ENCODE assay signal across 8 mouse cellular contexts in the genomic region with DNA sequence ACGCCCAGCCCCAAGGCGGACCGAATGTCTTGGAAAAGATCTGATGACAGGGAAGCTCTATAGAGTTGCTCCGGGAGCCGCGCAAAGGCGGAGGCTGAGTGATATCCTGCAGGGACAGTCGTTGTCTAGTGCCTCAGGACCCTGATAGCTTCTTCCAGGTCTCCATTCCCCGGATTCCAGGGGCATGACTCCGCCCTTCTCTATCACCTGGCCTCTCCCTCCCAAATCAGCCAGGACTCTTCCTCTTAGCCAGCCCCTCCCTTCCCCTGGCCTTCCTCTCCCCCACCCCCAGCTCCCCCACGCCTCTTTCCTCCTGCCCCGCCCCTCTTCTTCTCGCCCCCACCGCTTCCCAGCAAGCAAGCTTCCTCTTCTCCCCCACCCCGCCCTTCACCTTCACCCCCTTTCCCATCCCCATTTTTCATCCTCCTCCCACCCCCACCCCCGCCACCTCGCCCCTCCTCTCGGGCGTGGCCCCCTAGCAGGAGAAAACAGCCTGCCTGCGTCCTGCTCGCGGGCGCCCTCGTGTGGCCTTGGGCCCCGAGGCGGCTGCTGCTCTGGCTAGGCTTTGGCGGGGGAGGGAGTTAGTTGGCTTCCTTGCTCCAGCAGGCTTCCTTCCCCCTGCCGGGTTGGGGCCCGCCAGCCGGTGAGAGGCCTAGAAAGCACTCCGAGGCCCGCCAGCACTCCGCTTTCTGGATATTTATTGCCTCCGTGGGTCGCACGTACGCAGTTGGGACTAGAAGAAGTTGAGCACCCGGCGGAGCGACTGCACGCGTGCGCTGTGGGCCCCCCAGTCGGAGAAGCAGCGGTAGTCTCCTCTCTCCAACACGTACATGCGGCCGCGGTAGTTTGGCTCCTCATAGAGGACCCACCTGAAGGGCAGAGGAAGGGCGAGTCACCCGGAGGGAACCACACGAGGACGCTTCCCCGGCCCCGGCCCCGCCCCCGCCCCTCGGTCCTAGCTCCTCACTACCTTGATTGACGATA. TPM values are rescaled to one million over a fixed set of nuclear protein-coding genes. Genes with fewer than 3 reads are reported as not detected.
A peak's percentile ranks its signal among the peaks of the same experiment; 100 is the strongest.
DNase-seq lines count a peak whose midpoint lies in the region; ATAC-seq and TF ChIP-seq lines count a peak whose summit lies in the region.

No protein-coding gene starts in this region.

- intact Hi-C loops in left cerebral cortex, postnatal 36 days (cut with DNase I), result loop anchor here (1.0 kb wide), 1 partner anchor 65 kb away; the partner anchor contains the start of gene Nub1

- 1% methylated on average over 58 of the region's 59 CpGs for WGBS in intestine, postnatal 0 days
- WGBS in midbrain, embryonic 10.5 days, result 1% methylated on average over 59 of the region's 59 CpGs

- no peaks in the 10 kb centered on the region for H3K36me3 ChIP-seq in intestine, postnatal 0 days (ENCODE audit: control insufficient read depth, insufficient read depth)
- H3K36me3 ChIP-seq in midbrain, embryonic 10.5 days, result no peaks in the 10 kb centered on the region

- peak; percentile 78 for ATAC-seq in intestine, postnatal 0 days
- ATAC-seq in erythroid progenitor cell, adult 5-6 weeks (replicated peaks; ENCODE audit: low FRiP score, poor library complexity, severe bottlenecking), result no peak

- TF ChIP-seq CTCF in intestine, postnatal 0 days (IDR thresholded peaks at IDR 0.05; ENCODE audit: low read depth), result peak; percentile 92

- DNase-seq in adrenal gland, postnatal 10 days, result peak; percentile 93
- peak; percentile 82 for DNase-seq in embryo, embryonic 11.5 days (ENCODE audit: low read depth, low spot score)
- DNase-seq in gastrocnemius, postnatal 4 days (ENCODE audit: low spot score in 2 of 2), result peak; percentile 85 to 91
- peak; percentile 82 to 86 for DNase-seq in left cerebral cortex, postnatal 36 days (ENCODE audit: low spot score in 2 of 2)
- peak; percentile 93 for DNase-seq in midbrain, embryonic 10.5 days (ENCODE audit: low spot score)
- peak; percentile 75 to 77 for DNase-seq in right cerebral cortex, postnatal 36 days (ENCODE audit: low spot score in 2 of 2)

- peak overlapping the region; percentile 79 for H3K27ac ChIP-seq in intestine, postnatal 0 days (ENCODE audit: low read depth, low read length)
- peak overlapping the region; percentile 89 for H3K27ac ChIP-seq in midbrain, embryonic 10.5 days (replicated peaks)

- H3K4me1 ChIP-seq in intestine, postnatal 0 days (replicated peaks; ENCODE audit: control insufficient read depth, insufficient read depth, low read length), result peaks cover 14% of the 10 kb centered on the region
- H3K4me1 ChIP-seq in midbrain, embryonic 10.5 days, result peaks cover 46% of the 10 kb centered on the region

- H3K9ac ChIP-seq in intestine, postnatal 0 days (ENCODE audit: low read depth, low read length), result peak overlapping the region; percentile 64

- H3K4me3 ChIP-seq in intestine, postnatal 0 days (ENCODE audit: low read depth, low read length), result peak overlapping the region; percentile 59
- H3K4me3 ChIP-seq in midbrain, embryonic 10.5 days, result peak overlapping the region; percentile 67

- H3K27me3 ChIP-seq in intestine, postnatal 0 days (replicated peaks; ENCODE audit: control insufficient read depth, insufficient read depth, low read length), result no peaks in the 10 kb centered on the region
- H3K27me3 ChIP-seq in midbrain, embryonic 10.5 days (ENCODE audit: low read depth, poor library complexity, severe bottlenecking), result peaks cover 5% of the 10 kb centered on the region; the same call in 1 of the 2 replicates

- peak overlapping the region; percentile 91 for H3K4me2 ChIP-seq in intestine, postnatal 0 days (replicated peaks; ENCODE audit: low read depth)

- no peaks in the 10 kb centered on the region for H3K9me3 ChIP-seq in intestine, postnatal 0 days (ENCODE audit: control insufficient read depth)
- H3K9me3 ChIP-seq in midbrain, embryonic 10.5 days (replicated peaks), result no peaks in the 10 kb centered on the region

RNA-seq across cellular contexts. Expression of gene Crygn, which starts 7.2 kb away (rescaled TPM):
- total RNA-seq in adrenal gland, postnatal 10 days (2021), result not detected
- not detected for total RNA-seq in gastrocnemius, postnatal 4 days (2021)
- 7.3 and 8.1 TPM in 2 replicates for polyA plus RNA-seq in intestine, postnatal 0 days (2015; fragmentation: Nextera tagmentation; extraction: Ambion mirVana)
- total RNA-seq in left cerebral cortex, postnatal 36 days (2021), result not detected
- polyA plus RNA-seq in midbrain, embryonic 10.5 days (2016; fragmentation: Nextera tagmentation; extraction: Ambion mirVana), result 1.1 TPM in 1 of 2 replicates, not detected in the other
- total RNA-seq in erythroid progenitor cell, adult 5-6 weeks (2015; ENCODE audit: low replicate concordance), result 21.8 TPM in 1 of 2 replicates, not detected in the other
- not detected in 2 replicates for total RNA-seq in erythroid progenitor cell, adult 5-6 weeks (2017; ENCODE audit: low replicate concordance)

RNA-seq across cellular contexts. Expression of gene Wdr86, which starts 20.1 kb away (rescaled TPM):
- 1 to 10 TPM; 3.9 to 4.5 TPM for total RNA-seq in adrenal gland, postnatal 10 days (2021)
- 1 to 10 TPM; 2.1 to 2.3 TPM for total RNA-seq in gastrocnemius, postnatal 4 days (2021)
- polyA plus RNA-seq in intestine, postnatal 0 days (2015; fragmentation: Nextera tagmentation; extraction: Ambion mirVana), result 2.7 and 2.9 TPM in 2 replicates
- total RNA-seq in left cerebral cortex, postnatal 36 days (2021), result under 1 TPM; 0.42 to 0.93 TPM
- 13.9 and 15.2 TPM in 2 replicates for polyA plus RNA-seq in midbrain, embryonic 10.5 days (2016; fragmentation: Nextera tagmentation; extraction: Ambion mirVana)
- not detected in 2 replicates for total RNA-seq in erythroid progenitor cell, adult 5-6 weeks (2015; ENCODE audit: low replicate concordance)
- total RNA-seq in erythroid progenitor cell, adult 5-6 weeks (2017; ENCODE audit: low replicate concordance), result 5.4 TPM in 1 of 2 replicates, not detected in the other
